Mouse (Mus musculus): ENCODE data around the gene C1ql1. TPM values are rescaled to one million over a fixed set of nuclear protein-coding genes. Genes with fewer than 3 reads are reported as not detected.

The C1ql1 gene
- 2.7 and 4.1 TPM in 2 replicates for polyA plus RNA-seq (2015; fragmentation: Nextera tagmentation; extraction: Ambion mirVana)

DNA sequence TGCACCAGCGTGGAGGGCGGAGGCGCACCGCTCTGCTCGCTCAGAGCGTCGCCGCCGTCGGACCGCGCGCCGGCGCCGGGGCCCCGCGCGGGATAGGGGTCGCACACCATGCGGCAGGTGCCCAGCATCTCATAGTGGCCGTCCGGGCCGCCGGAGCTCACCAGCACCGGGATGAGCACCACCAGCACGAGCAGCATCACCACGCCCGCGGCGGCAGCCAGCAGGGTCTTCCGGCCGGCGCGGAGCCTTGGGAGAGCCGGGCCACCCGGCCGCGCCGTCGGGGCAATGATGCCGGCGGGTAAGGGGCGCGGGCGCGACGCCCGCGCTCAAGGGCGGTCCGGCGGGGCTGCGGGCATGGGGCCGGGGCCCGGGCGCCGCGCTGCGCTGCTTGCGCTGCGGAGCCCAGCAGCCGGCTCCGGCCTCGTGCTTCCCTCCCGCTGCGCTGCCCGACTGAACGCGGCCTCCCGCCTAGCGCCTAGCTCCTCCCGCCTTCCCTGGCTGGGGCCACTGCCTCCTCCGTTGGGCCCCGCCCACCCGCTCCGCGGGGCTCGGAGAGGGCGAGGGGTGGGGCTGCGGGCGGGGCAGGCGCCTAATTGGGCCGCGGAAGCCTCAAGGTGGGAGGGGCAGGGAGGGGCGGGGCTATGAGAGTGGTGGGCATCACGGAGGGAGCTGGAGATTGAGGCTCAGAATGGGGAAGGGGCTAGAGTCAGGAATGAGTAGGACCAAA lies at the start of gene C1ql1:
Gene C1ql1, minus strand, starts transcription at position 424 of the 727 bp plus-strand sequence.
- Histone ChIP-seq H3K27ac (replicated peaks) (no peak within 1 kb of the TSS), H3K4me2 (replicated peaks) (peak within 1 kb of the TSS; percentile 84), H3K36me3 (no peaks in the 10 kb centered on the region), H3K4me3 (replicated peaks) (peak within 1 kb of the TSS; percentile 44), H3K27me3 (peaks cover 90% of the 10 kb centered on the region), H3K9ac (0 out of 2 replicates have a peak within 1 kb of the TSS, but pooled peaks have one; percentile 1), H3K4me1 (peaks cover 42% of the 10 kb centered on the region), H3K9me3 (replicated peaks) (no peaks in the 10 kb centered on the region)
- WGBS = 1% methylated on average over 67 of the region's 87 CpGs
- peak; percentile 84 for ATAC-seq (ENCODE audit: insufficient number of reproducible peaks, low FRiP score, low TSS enrichment, low read depth)

DNA sequence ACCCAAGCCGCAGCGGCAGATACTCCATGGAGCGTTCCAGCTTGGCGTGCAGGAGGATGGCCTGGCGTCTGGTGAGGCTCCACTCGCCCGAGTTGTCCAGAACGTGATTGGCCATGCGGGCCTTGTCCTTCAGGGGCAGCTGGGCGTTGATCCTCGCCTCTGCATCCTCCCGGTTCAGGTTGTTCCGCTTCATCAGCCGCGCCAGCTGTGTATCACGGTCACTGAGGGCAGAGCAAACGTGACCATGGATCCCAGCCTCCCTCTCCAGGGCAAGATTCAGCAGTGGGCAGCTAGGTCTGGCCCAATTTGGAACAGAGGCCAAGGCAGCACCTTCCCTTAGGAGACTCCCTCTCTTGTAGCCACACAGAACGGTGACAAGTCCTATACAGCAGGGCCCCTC lies 48.5 kb upstream of the C1ql1 start:
- no peak for ATAC-seq (ENCODE audit: insufficient number of reproducible peaks, low FRiP score, low TSS enrichment, low read depth)
- no peaks in the 10 kb centered on the region for H3K9me3 ChIP-seq (replicated peaks)
- no peak overlapping the region for H3K27ac ChIP-seq (replicated peaks)
- peaks cover 29% of the 10 kb centered on the region for H3K4me1 ChIP-seq
- no peak overlapping the region for H3K4me3 ChIP-seq (replicated peaks)
- H3K27me3 ChIP-seq = peaks cover 23% of the 10 kb centered on the region
- H3K4me2 ChIP-seq (replicated peaks) = no peak overlapping the region
- H3K36me3 ChIP-seq = peaks cover 58% of the 10 kb centered on the region
- no peak overlapping the region for H3K9ac ChIP-seq
- 90% methylated on average over 18 of the region's 18 CpGs for WGBS

GRCm38 (mm10) chr11:102993420-102994029 lies 47.0 kb upstream of the C1ql1 start:
- Histone ChIP-seq H3K9ac (no peak overlapping the region), H3K4me3 (replicated peaks) (no peak overlapping the region), H3K4me1 (peaks cover 33% of the 10 kb centered on the region), H3K4me2 (replicated peaks) (no peak overlapping the region), H3K27me3 (peaks cover 37% of the 10 kb centered on the region), H3K27ac (replicated peaks) (no peak overlapping the region), H3K9me3 (replicated peaks) (no peaks in the 10 kb centered on the region), H3K36me3 (peaks cover 43% of the 10 kb centered on the region)
- 43% methylated on average over 17 of the region's 17 CpGs for WGBS
- no peak for ATAC-seq (ENCODE audit: insufficient number of reproducible peaks, low FRiP score, low TSS enrichment, low read depth)

- H3K9ac ChIP-seq = no peak overlapping the region
- peaks cover 38% of the 10 kb centered on the region for H3K27me3 ChIP-seq
- peaks cover 27% of the 10 kb centered on the region for H3K4me1 ChIP-seq
- no peak overlapping the region for H3K4me2 ChIP-seq (replicated peaks)
- no peak overlapping the region for H3K4me3 ChIP-seq (replicated peaks)
- peaks cover 38% of the 10 kb centered on the region for H3K36me3 ChIP-seq
- H3K27ac ChIP-seq (replicated peaks) = no peak overlapping the region
- WGBS = 5% methylated on average over 5 of the region's 5 CpGs
- H3K9me3 ChIP-seq (replicated peaks) = no peaks in the 10 kb centered on the region
- no peak for ATAC-seq (ENCODE audit: insufficient number of reproducible peaks, low FRiP score, low TSS enrichment, low read depth)
Measured at GRCm38 (mm10) chr11:102992940-102993339, 46.5 kb upstream of the C1ql1 start.

DNA sequence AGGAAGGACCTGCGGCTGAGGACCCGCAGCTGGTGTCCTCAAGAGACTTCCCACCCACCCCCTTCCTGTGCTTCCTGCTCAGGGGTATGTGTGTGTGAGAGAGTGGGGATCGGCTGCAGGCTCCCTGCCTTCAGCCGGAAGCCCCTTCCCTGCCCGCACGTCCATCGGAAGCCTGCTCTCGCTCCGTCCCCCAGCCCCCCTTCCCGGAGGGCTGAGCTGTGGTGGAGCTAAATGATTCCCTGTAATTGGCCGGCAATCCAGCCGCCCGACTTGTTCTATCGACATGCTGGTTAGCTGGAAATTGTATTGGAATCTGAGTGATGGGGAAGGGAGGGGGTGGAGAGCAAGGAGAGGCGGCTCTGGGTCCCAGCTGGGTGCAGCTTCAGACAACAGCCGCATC lies 45.2 kb upstream of the C1ql1 start:
- no peak overlapping the region for H3K27ac ChIP-seq (replicated peaks)
- H3K9me3 ChIP-seq (replicated peaks) = no peaks in the 10 kb centered on the region
- H3K4me2 ChIP-seq (replicated peaks) = peak overlapping the region; percentile 32
- no peak overlapping the region for H3K9ac ChIP-seq
- H3K4me3 ChIP-seq (replicated peaks) = peak overlapping the region; percentile 14; the same call in 1 of the 2 replicates
- peaks cover 26% of the 10 kb centered on the region for H3K36me3 ChIP-seq
- WGBS = 2% methylated on average over 16 of the region's 16 CpGs
- ATAC-seq (ENCODE audit: insufficient number of reproducible peaks, low FRiP score, low TSS enrichment, low read depth) = no peak
- peaks cover 38% of the 10 kb centered on the region for H3K27me3 ChIP-seq
- peaks cover 27% of the 10 kb centered on the region for H3K4me1 ChIP-seq

- H3K27me3 ChIP-seq = peaks cover 38% of the 10 kb centered on the region
- no peak for ATAC-seq (ENCODE audit: insufficient number of reproducible peaks, low FRiP score, low TSS enrichment, low read depth)
- H3K36me3 ChIP-seq = peaks cover 13% of the 10 kb centered on the region
- no peak overlapping the region for H3K27ac ChIP-seq (replicated peaks)
- peak overlapping the region; percentile 50; the same call in 1 of the 2 replicates for H3K9ac ChIP-seq
- H3K4me2 ChIP-seq (replicated peaks) = peak overlapping the region; percentile 85
- no peaks in the 10 kb centered on the region for H3K9me3 ChIP-seq (replicated peaks)
- H3K4me1 ChIP-seq = peaks cover 22% of the 10 kb centered on the region
- WGBS = 3% methylated on average over 29 of the region's 29 CpGs
- peak overlapping the region; percentile 46 for H3K4me3 ChIP-seq (replicated peaks)
Measured at GRCm38 (mm10) chr11:102990152-102990663, 43.7 kb upstream of the C1ql1 start.

DNA sequence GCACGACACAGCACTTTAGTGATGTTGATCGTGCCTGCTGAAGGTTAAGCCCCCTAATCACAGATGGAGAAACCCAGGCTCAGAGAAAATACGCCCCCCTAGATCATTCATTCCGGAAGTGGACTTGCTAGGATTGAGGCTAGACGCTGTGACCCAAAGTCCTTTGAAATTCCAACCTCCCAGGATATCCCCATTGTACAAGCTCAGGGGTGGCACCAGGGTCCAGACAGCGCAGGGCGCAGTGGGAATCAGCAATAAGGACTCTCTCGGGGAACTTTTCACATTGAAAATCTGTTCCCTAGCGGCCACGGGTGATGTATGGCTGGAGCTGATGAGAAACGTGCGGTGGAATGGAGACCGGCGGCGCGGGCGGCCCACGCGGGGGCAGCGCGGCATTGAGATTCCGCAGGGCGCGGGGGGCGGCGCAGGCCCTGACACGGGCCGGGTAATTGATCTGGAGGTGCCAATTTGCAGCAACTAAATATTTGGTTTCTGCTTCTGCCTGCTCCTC lies 43.2 kb upstream of the C1ql1 start:
- H3K9ac ChIP-seq = peak overlapping the region; percentile 50; the same call in 1 of the 2 replicates
- ATAC-seq (ENCODE audit: insufficient number of reproducible peaks, low FRiP score, low TSS enrichment, low read depth) = no peak
- peaks cover 22% of the 10 kb centered on the region for H3K4me1 ChIP-seq
- H3K9me3 ChIP-seq (replicated peaks) = no peaks in the 10 kb centered on the region
- H3K27me3 ChIP-seq = peaks cover 38% of the 10 kb centered on the region
- peak overlapping the region; percentile 85 for H3K4me2 ChIP-seq (replicated peaks)
- peaks cover 8% of the 10 kb centered on the region for H3K36me3 ChIP-seq
- WGBS = 6% methylated on average over 28 of the region's 28 CpGs
- no peak overlapping the region for H3K27ac ChIP-seq (replicated peaks)
- H3K4me3 ChIP-seq (replicated peaks) = peak overlapping the region; percentile 46

DNA sequence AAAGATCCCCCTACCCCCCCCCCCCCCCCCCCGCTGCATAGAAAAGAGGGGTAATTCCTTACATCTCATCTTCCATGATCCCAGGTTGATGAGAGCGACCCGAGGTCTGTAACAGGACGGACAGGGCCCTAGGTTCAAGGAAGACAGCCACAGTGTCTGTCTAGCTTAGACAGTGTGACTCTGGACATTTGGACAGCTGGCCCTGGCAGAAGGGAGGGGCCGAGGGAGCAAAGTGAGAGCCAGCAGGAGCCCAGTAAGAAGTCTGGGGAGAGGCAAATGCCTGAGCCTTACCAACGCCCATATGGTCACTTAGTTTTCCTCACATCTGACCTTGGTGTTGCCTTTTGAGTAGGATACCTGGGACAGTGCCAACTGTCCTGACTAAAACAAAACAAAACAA lies 38.7 kb upstream of the C1ql1 start:
- H3K4me1 ChIP-seq = peaks cover 7% of the 10 kb centered on the region
- H3K4me3 ChIP-seq (replicated peaks) = no peak overlapping the region
- H3K9ac ChIP-seq = no peak overlapping the region
- no peak for ATAC-seq (ENCODE audit: insufficient number of reproducible peaks, low FRiP score, low TSS enrichment, low read depth)
- WGBS = 56% methylated on average over 6 of the region's 6 CpGs
- no peak overlapping the region for H3K27ac ChIP-seq (replicated peaks)
- no peak overlapping the region for H3K4me2 ChIP-seq (replicated peaks)
- H3K9me3 ChIP-seq (replicated peaks) = no peaks in the 10 kb centered on the region
- no peaks in the 10 kb centered on the region for H3K36me3 ChIP-seq
- H3K27me3 ChIP-seq = peaks cover 18% of the 10 kb centered on the region

- peaks cover 1% of the 10 kb centered on the region for H3K4me1 ChIP-seq
- 60% methylated on average over 4 of the region's 4 CpGs for WGBS
- no peak overlapping the region for H3K4me2 ChIP-seq (replicated peaks)
- no peaks in the 10 kb centered on the region for H3K9me3 ChIP-seq (replicated peaks)
- no peaks in the 10 kb centered on the region for H3K36me3 ChIP-seq
- no peak overlapping the region for H3K4me3 ChIP-seq (replicated peaks)
- H3K27me3 ChIP-seq = peaks cover 12% of the 10 kb centered on the region
- no peak overlapping the region for H3K9ac ChIP-seq
- ATAC-seq (ENCODE audit: insufficient number of reproducible peaks, low FRiP score, low TSS enrichment, low read depth) = no peak
- H3K27ac ChIP-seq (replicated peaks) = no peak overlapping the region
Measured at GRCm38 (mm10) chr11:102984615-102985014, 38.1 kb upstream of the C1ql1 start.

DNA sequence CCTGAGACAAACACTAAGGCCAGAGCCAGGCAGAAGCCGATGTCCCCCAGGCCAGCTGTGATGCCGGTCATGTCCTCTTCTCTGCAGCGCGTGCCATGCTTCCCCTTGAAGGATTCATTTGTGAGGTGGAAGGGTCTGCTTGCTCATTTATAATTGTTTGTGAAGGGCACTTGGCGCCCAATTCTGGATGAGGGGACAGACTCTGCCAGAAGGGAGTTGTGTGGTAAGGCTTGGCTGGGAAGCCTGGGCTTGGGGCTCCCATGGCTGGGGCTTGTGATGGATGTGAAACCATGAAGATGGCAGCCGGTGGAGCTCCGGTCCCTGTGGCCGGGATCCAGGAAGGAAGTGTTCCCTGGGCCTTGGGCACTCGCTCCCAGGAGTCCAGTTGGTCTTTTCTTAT lies 37.6 kb upstream of the C1ql1 start:
- WGBS = 90% methylated on average over 9 of the region's 9 CpGs
- ATAC-seq (ENCODE audit: insufficient number of reproducible peaks, low FRiP score, low TSS enrichment, low read depth) = no peak

GRCm38 (mm10) chr11:102981151-102981890 lies 34.8 kb upstream of the C1ql1 start:
- ATAC-seq (ENCODE audit: insufficient number of reproducible peaks, low FRiP score, low TSS enrichment, low read depth) = no peak
- Histone ChIP-seq H3K27ac (replicated peaks) (no peak overlapping the region), H3K36me3 (no peaks in the 10 kb centered on the region), H3K4me1 (no peaks in the 10 kb centered on the region), H3K9ac (no peak overlapping the region), H3K4me2 (replicated peaks) (no peak overlapping the region), H3K9me3 (replicated peaks) (no peaks in the 10 kb centered on the region), H3K27me3 (no peaks in the 10 kb centered on the region), H3K4me3 (replicated peaks) (no peak overlapping the region)
- whole genome bisulfite sequencing = 50% methylated on average over 10 of the region's 10 CpGs

More for the DNA sequence above, 37.6 kb upstream of the C1ql1 start:
- Histone ChIP-seq H3K27ac (replicated peaks) (no peak overlapping the region), H3K4me3 (replicated peaks) (no peak overlapping the region), H3K9ac (no peak overlapping the region), H3K27me3 (peaks cover 7% of the 10 kb centered on the region), H3K4me2 (replicated peaks) (no peak overlapping the region), H3K9me3 (replicated peaks) (no peaks in the 10 kb centered on the region), H3K4me1 (no peaks in the 10 kb centered on the region), H3K36me3 (no peaks in the 10 kb centered on the region)
